Mouse (Mus musculus) liver, postnatal 0 days (tissue): ENCODE measurements around the gene Laptm4a.

Experiments
- CTCF ChIP-seq: sonication (generic); IDR thresholded peaks from 2 replicates; pipeline ENCODE4 v1.5.1; 2016; ENCODE audit warnings: antibody characterized with exemption, low read depth
- EP300 ChIP-seq: IDR thresholded peaks from 2 replicates; pipeline ENCODE4 v1.6.1; 2016; ENCODE audit warnings: antibody characterized with exemption, low read depth, mild to moderate bottlenecking

DNA sequence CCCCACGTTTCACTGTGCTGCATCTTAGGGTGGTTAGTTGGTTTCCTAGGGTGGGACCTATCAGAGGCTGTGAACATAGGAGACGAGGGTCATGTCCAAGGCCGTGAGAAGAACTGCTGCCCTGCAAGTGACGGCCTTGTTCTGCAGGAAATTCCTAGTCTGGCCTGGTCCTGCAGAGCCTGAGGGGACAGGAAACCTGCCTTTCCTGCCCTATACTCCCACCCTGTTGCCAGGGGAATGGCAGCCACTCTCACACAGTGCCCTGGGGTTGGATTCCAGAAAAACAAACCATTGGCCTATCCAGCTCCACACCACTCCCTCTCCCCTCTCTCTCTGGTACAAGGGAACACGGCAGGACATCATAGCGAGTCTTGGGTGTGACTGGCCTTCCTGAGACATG is 44.1 kb upstream of the Laptm4a start:
- no peak for TF ChIP-seq CTCF
- TF ChIP-seq EP300: no peak
